In the genomic region with DNA sequence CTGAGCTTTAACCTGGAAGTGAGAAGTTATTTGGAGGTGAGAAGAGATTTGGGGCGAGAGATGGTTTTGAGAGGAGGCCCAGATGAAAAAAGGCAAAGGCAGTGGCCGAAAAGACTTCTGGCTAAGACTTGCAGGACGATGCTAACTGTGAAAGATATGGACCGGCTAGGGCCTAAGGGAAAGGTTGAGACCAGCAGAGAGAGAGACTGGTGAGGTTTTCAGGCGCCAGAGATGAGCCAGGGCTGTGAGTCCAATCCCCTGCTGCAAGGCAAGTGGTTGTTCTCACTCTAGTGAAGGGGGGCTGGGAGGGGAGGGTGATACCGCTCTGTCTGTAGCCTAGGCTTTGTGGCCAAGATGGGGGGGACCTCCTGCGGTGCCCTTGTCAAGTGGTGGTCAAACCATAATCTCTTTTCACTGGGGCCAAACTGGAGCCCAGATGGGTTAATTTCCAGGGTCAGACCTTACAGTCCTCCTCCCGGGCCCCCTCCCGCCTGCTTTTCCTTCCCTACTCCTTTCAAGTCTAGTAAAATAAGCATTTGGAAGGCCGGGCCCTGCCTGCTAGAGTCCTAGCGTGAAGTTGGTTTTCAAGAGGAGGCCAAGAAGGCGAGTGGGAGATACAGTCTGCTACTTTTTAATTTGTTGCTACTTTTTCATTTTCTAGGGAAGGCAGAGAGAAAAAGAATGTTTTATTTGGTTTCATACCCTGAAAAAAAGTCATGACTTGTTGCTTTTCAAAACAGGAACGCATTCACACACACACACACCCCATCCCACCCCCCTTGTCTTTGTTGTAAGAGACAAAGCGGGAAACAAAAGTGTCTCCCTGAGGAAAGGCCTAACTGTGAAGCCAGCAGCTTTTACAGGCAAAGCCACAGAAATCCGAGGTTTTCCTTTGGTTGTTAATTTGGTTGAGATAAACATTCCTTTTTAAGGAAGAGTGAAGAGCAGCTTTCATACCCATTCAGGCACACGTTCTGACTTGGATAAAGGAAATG, we compare ENCODE assay signal across 7 mouse cellular contexts. TPM values are rescaled to one million over a fixed set of nuclear protein-coding genes. Genes with fewer than 3 reads are reported as not detected.
DNase-seq lines count a peak whose midpoint lies in the region; ATAC-seq and TF ChIP-seq lines count a peak whose summit lies in the region.

No protein-coding gene starts in this region.

- H3K9ac ChIP-seq in CH12.LX (ENCODE audit: insufficient read depth, low read depth), result peak overlapping the region; percentile 64
- peak overlapping the region; percentile 91 for H3K9ac ChIP-seq in ES-E14 (ENCODE audit: insufficient read depth, low read depth, low read length, poor library complexity, severe bottlenecking)
- H3K9ac ChIP-seq in intestine, embryonic 14.5 days (ENCODE audit: low read length), result peak overlapping the region; percentile 75

- peak overlapping the region; percentile 86 for H3K4me2 ChIP-seq in CH12.LX (ENCODE audit: insufficient read depth, low read depth, poor library complexity, severe bottlenecking)
- peak overlapping the region; percentile 74 for H3K4me2 ChIP-seq in intestine, embryonic 14.5 days (ENCODE audit: low read length)

- DNase-seq in CH12.LX (ENCODE audit: extremely low read depth) (no peak), ES-E14 (ENCODE audit: low read depth, low spot score) (no peak)
- peak; percentile 85 for DNase-seq in embryo, embryonic 11 days
- peak; percentile 81 for DNase-seq in intestine, embryonic 14.5 days (ENCODE audit: low spot score)
- peak; percentile 66 for DNase-seq in yolk sac, embryonic 10.5 days (ENCODE audit: low spot score)
- no peak for DNase-seq in frontal cortex, postnatal 36 days (ENCODE audit: low spot score in 2 of 2)

- in situ Hi-C loops in CH12.LX (cut with MboI; ENCODE audit: low pct_ligation_motif_present, low pct_unique_long_range_greater_than_20kb, low sequenced_read_pairs), result no loop called here
- in situ Hi-C loops in ES-E14 (cut with MboI; ENCODE audit: low sequenced_read_pairs in 2 of 2, unreplicated experiment in 2 of 2), result no loop called here

- no peak for ATAC-seq in intestine, embryonic 14.5 days (replicated peaks; ENCODE audit: low FRiP score, low TSS enrichment, low read depth)

- 8% methylated on average over 16 of the region's 16 CpGs for WGBS in intestine, embryonic 14.5 days
- WGBS in macrophage (ENCODE audit: missing documents), result 83% methylated on average over 15 of the region's 16 CpGs

- TF ChIP-seq EP300 in CH12.LX (IDR thresholded peaks at IDR 0.05; ENCODE audit: low read length), result no peak

- TF ChIP-seq POLR2A in CH12.LX (IDR thresholded peaks at IDR 0.05; ENCODE audit: low read depth, low read length), result no peak

- H3K4me3 ChIP-seq in CH12.LX (replicated peaks in 1 of 3; ENCODE audit: low read depth in 2 of 3, low read length in 2 of 3, poor library complexity in 1 of 3) (peak overlapping the region; percentile 11 to 83 (median 42)), ES-E14 (ENCODE audit: insufficient read depth in 1 of 2, low read depth in 1 of 2, low read length in 2 of 2, poor library complexity in 1 of 2, severe bottlenecking in 1 of 2) (peak overlapping the region; percentile 73 to 86), macrophage (ENCODE audit: inconsistent target) (peak overlapping the region; percentile 55; the same call in 1 of the 2 replicates)
- H3K4me3 ChIP-seq in intestine, embryonic 14.5 days (ENCODE audit: low read depth, low read length), result peak overlapping the region; percentile 72

- H3K9me3 ChIP-seq in CH12.LX (replicated peaks; ENCODE audit: low read length) (peaks cover 15% of the 10 kb centered on the region), ES-E14 (ENCODE audit: control insufficient read depth, insufficient read depth, low read depth, low read length) (no peaks in the 10 kb centered on the region)
- no peaks in the 10 kb centered on the region for H3K9me3 ChIP-seq in intestine, embryonic 14.5 days (ENCODE audit: control insufficient read depth, low read length)

- H3K27me3 ChIP-seq in CH12.LX (replicated peaks), result no peaks in the 10 kb centered on the region
- no peaks in the 10 kb centered on the region for H3K27me3 ChIP-seq in intestine, embryonic 14.5 days (replicated peaks; ENCODE audit: control insufficient read depth, insufficient read depth, low read length)

- peaks cover 36% of the 10 kb centered on the region for H3K79me2 ChIP-seq in CH12.LX (replicated peaks; ENCODE audit: control insufficient read depth, extremely low read depth, insufficient read depth, poor library complexity, severe bottlenecking)
- H3K79me2 ChIP-seq in macrophage (ENCODE audit: inconsistent target), result peaks cover 51% of the 10 kb centered on the region

- dilution Hi-C loops in CH12.LX (cut with MboI; ENCODE audit: extremely low pct_ligation_motif_present, extremely low pct_unique_long_range_greater_than_20kb, low sequenced_read_pairs), result no loop called here

- no peak for TF ChIP-seq RAD21 in CH12.LX (IDR thresholded peaks at IDR 0.05; ENCODE audit: low read depth, low read length)

- H3K27ac ChIP-seq in CH12.LX (ENCODE audit: insufficient read depth, low read depth) (no peak overlapping the region), ES-E14 (ENCODE audit: insufficient read depth, low read depth, low read length, poor library complexity, severe bottlenecking) (peak overlapping the region; percentile 52), macrophage (no peak overlapping the region)
- peak overlapping the region; percentile 79 for H3K27ac ChIP-seq in intestine, embryonic 14.5 days (ENCODE audit: low read depth)

- TF ChIP-seq CTCF in CH12.LX (conservative IDR thresholded peaks at IDR 0.05 in 1 of 2, IDR thresholded peaks at IDR 0.05 in 1 of 2; ENCODE audit: low read depth in 2 of 2, low read length in 2 of 2), result no peak

- H3K4me1 ChIP-seq in CH12.LX (ENCODE audit: control insufficient read depth in 1 of 2, insufficient read depth in 2 of 2) (peaks cover 15 to 69% of the 10 kb centered on the region in 2 experiments), ES-E14 (ENCODE audit: control insufficient read depth in 2 of 2, insufficient read depth in 2 of 2, low read length in 2 of 2, poor library complexity in 1 of 2) (peaks cover 2 to 6% of the 10 kb centered on the region in 2 experiments)
- H3K4me1 ChIP-seq in intestine, embryonic 14.5 days (replicated peaks; ENCODE audit: control insufficient read depth, insufficient read depth, low read length), result peaks cover 53% of the 10 kb centered on the region

- H3K36me3 ChIP-seq in CH12.LX (replicated peaks in 1 of 2; ENCODE audit: control insufficient read depth in 1 of 2, insufficient read depth in 1 of 2, low read length in 1 of 2) (peaks cover 14 to 22% of the 10 kb centered on the region in 2 experiments), ES-E14 (ENCODE audit: control insufficient read depth, insufficient read depth, low read length, poor library complexity, severe bottlenecking) (peaks cover 28% of the 10 kb centered on the region), macrophage (ENCODE audit: inconsistent target) (peaks cover 6% of the 10 kb centered on the region; the same call in 1 of the 2 replicates)
- H3K36me3 ChIP-seq in intestine, embryonic 14.5 days (ENCODE audit: control insufficient read depth, insufficient read depth, low read length), result peaks cover 15% of the 10 kb centered on the region; the same call in 1 of the 2 replicates

TF ChIP-seq in CH12.LX, 34 proteins besides CTCF, POLR2A, EP300 and RAD21:
- TF ChIP-seq GABPA (IDR thresholded peaks at IDR 0.05; ENCODE audit: insufficient replicate concordance, low read depth, low read length) (no peak), BHLHE40 (IDR thresholded peaks at IDR 0.05; ENCODE audit: low read depth, low read length) (no peak), USF1 (IDR thresholded peaks at IDR 0.05; ENCODE audit: low read depth, low read length) (no peak), MAZ (IDR thresholded peaks at IDR 0.05; ENCODE audit: low read depth, low read length) (no peak), ZNF384 (IDR thresholded peaks at IDR 0.05; ENCODE audit: low read depth, low read length) (no peak), USF2 (conservative IDR thresholded peaks at IDR 0.05; ENCODE audit: low read depth, low read length) (no peak), SMC3 (IDR thresholded peaks at IDR 0.05; ENCODE audit: low read depth, low read length) (no peak), SIN3A (IDR thresholded peaks at IDR 0.05; ENCODE audit: low read length) (no peak), MYC (IDR thresholded peaks at IDR 0.05; ENCODE audit: low read depth, low read length) (no peak)

TF ChIP-seq in ES-E14, 5 proteins besides CTCF, POLR2A, EP300 and RAD21:
- no peak for TF ChIP-seq MAFK (IDR thresholded peaks at IDR 0.05; ENCODE audit: insufficient read depth, low read depth, low read length)
- no peak for TF ChIP-seq HCFC1 (IDR thresholded peaks at IDR 0.05; ENCODE audit: borderline replicate concordance, insufficient read depth, low read length)
- TF ChIP-seq CHD2 (IDR thresholded peaks at IDR 0.05; ENCODE audit: low read depth, low read length), result no peak
- TF ChIP-seq ZC3H11A (IDR thresholded peaks at IDR 0.05; ENCODE audit: borderline replicate concordance, low read depth, low read length), result no peak
- TF ChIP-seq ZNF384 (IDR thresholded peaks at IDR 0.05; ENCODE audit: low read depth, low read length), result no peak

RNA-seq across cellular contexts. Expression of gene Fzd7, which starts 2.9 kb away (rescaled TPM):
- 8.2 and 10.1 TPM in 2 replicates for total RNA-seq in CH12.LX (2012; rRNA removed)
- total RNA-seq in CH12.LX (2014; rRNA removed), result 3.3 and 4.0 TPM in 2 replicates
- 4.2 and 4.8 TPM in 2 replicates for polyA plus RNA-seq in CH12.LX (2012; ENCODE audit: insufficient read length, low read depth)
- 57.9 and 88.8 TPM in 2 replicates for total RNA-seq in ES-E14 (2012; rRNA removed)
- polyA plus RNA-seq in intestine, embryonic 14.5 days (2014; fragmentation: Nextera tagmentation; extraction: Ambion mirVana), result 10.8 and 11.5 TPM in 2 replicates
- total RNA-seq in macrophage (2018; cell fraction: chromatin; rRNA removed), result 10 to 100 TPM in 11 of 26 experiments, 1 to 10 TPM in 15; 3.2 to 47.8 (median 9.5) TPM
- total RNA-seq in macrophage (2018; cell fraction: cytosol; rRNA removed), result 10 to 100 TPM in 21 of 26 experiments, 1 to 10 TPM in 5; 7.5 to 50.3 (median 11.1) TPM
- total RNA-seq in macrophage (2018; cell fraction: nucleus; rRNA removed), result 10 to 100 TPM; 12.1 to 74.1 (median 22.2) TPM
- 7.0 to 17.2 TPM (median 14.8 TPM) in 3 replicates for polyA plus RNA-seq in macrophage (2018)

RNA-seq across cellular contexts. Expression of gene Gm973, which starts 31.0 kb away (rescaled TPM):
- 7.6 and 8.8 TPM in 2 replicates for total RNA-seq in CH12.LX (2012; rRNA removed)
- 2.3 and 4.3 TPM in 2 replicates for total RNA-seq in CH12.LX (2014; rRNA removed)
- 14.9 and 17.7 TPM in 2 replicates for polyA plus RNA-seq in CH12.LX (2012; ENCODE audit: insufficient read length, low read depth)
- 4.0 and 5.8 TPM in 2 replicates for total RNA-seq in ES-E14 (2012; rRNA removed)
- 0.42 and 0.46 TPM in 2 replicates for polyA plus RNA-seq in intestine, embryonic 14.5 days (2014; fragmentation: Nextera tagmentation; extraction: Ambion mirVana)
- total RNA-seq in macrophage (2018; cell fraction: chromatin; rRNA removed), result not detected
- total RNA-seq in macrophage (2018; cell fraction: cytosol; rRNA removed), result under 1 TPM in 1 of 26 experiments, not detected in 25; 0.19 TPM
- not detected for total RNA-seq in macrophage (2018; cell fraction: nucleus; rRNA removed)
- polyA plus RNA-seq in macrophage (2018), result not detected in 3 replicates

Comparison
In these comparisons a context has a peak if more than half of its experiments do, and no peak if none do; other contexts are left out.
1. DNase-seq: peak in embryo, embryonic 11 days (single experiment), intestine, embryonic 14.5 days (single experiment) and yolk sac, embryonic 10.5 days (single experiment); none in CH12.LX (single experiment), ES-E14 (single experiment) and frontal cortex, postnatal 36 days (0 of 2).
2. H3K27ac ChIP-seq: peak in ES-E14 (single experiment) and intestine, embryonic 14.5 days (single experiment); none in CH12.LX (single experiment) and macrophage (single experiment).
3. RNA of gene Gm973, which starts 31.0 kb away (polyA plus RNA-seq): 14.9 to 17.7 TPM in CH12.LX; 0.42 to 0.46 TPM in intestine, embryonic 14.5 days and not detected in macrophage; every median in the first group is over 10 times any median in the second.
4. Peak in every context shown above with its lines, with median percentiles within 50 percentile points of each other: H3K4me3 ChIP-seq and H3K9ac ChIP-seq.